Mouse (Mus musculus) forebrain, embryonic 15.5 days (tissue): Measurements from ENCODE around the gene Kantr. TPM values are rescaled to one million over a fixed set of nuclear protein-coding genes. Genes with fewer than 3 reads are reported as not detected.

ENCODE experiments used
- ATAC-seq: fragments of 200-750 bp; cut with Nextera tagmentation; replicated peaks from 2 replicates; pipeline ENCODE4 v1.8.0; 2017; ENCODE audit warnings: mild to moderate bottlenecking, moderate TSS enrichment, moderate library complexity
- H3K27ac ChIP-seq: fragments of 300-500 bp; sonication (generic); replicated peaks from 2 replicates; pipeline ENCODE4 v1.5.1; 2015; ENCODE audit warnings: mild to moderate bottlenecking, inconsistent platforms
- H3K27me3 ChIP-seq: fragments of 300-500 bp; sonication (generic); 2 replicates; pipeline ENCODE4 v1.6.1; 2015; ENCODE audit warnings: inconsistent platforms
- H3K36me3 ChIP-seq: fragments of 300-500 bp; sonication (generic); 2 replicates; pipeline ENCODE4 v1.6.1; 2015; ENCODE audit warnings: mild to moderate bottlenecking, inconsistent platforms
- H3K4me1 ChIP-seq: fragments of 300-500 bp; sonication (generic); 2 replicates; pipeline ENCODE4 v1.6.1; 2015; ENCODE audit warnings: inconsistent platforms
- H3K4me2 ChIP-seq: fragments of 300-500 bp; sonication (generic); replicated peaks from 2 replicates; pipeline ENCODE4 v1.6.1; 2015; ENCODE audit warnings: mild to moderate bottlenecking, inconsistent platforms
- H3K4me3 ChIP-seq: fragments of 300-500 bp; sonication (generic); 2 replicates; pipeline ENCODE4 v1.5.1; 2015; ENCODE audit warnings: mild to moderate bottlenecking, inconsistent platforms
- H3K9ac ChIP-seq: fragments of 300-500 bp; sonication (generic); replicated peaks from 2 replicates; pipeline ENCODE4 v1.6.1; 2015; ENCODE audit warnings: mild to moderate bottlenecking, inconsistent platforms
- H3K9me3 ChIP-seq: fragments of 300-500 bp; sonication (generic); 2 replicates; pipeline ENCODE4 v1.6.1; 2016; ENCODE audit warnings: inconsistent platforms
- WGBS: fragments of 180-500 bp; shearing (Covaris S2); methylation state at CpG from one replicate; pipeline ENCODE4 v1.1.7; 2015; ENCODE audit warnings: mixed read lengths; 5-methylcytosine and 5-hydroxymethylcytosine counted together
- polyA plus RNA-seq: library from polyadenylated mRNA; unstranded; fragments of >200 nt; fragmentation: Nextera tagmentation; extraction: Ambion mirVana; gene quantifications from 2 replicates; pipeline ENCODE4 v1.2.1, GENCODE M21; 2015

Kantr gene
- 25.7 and 27.9 TPM in 2 replicates for polyA plus RNA-seq

- ATAC-seq, result peak; percentile 100
- Histone ChIP-seq H3K27ac (peak within 1 kb of the TSS; percentile 70), H3K36me3 (no peaks in the 10 kb centered on the region), H3K9ac (peak within 1 kb of the TSS; percentile 64), H3K9me3 (no peaks in the 10 kb centered on the region), H3K4me1 (peaks cover 10% of the 10 kb centered on the region), H3K27me3 (peaks cover 7% of the 10 kb centered on the region; the same call in 1 of the 2 replicates), H3K4me2 (peak within 1 kb of the TSS; percentile 53), H3K4me3 (peak within 1 kb of the TSS; percentile 61)
- 15% methylated on average over 29 of the region's 29 CpGs for WGBS
Observed at GRCm38 (mm10) chrX:152326996-152327688, at the start of gene Kantr. Kantr (minus strand) TSS chrX:152327495.

GRCm38 (mm10) chrX:152368397-152369273 lies 41.3 kb upstream of the Kantr start, which contains the start of gene Gpr173:
Gpr173 (minus strand) TSS chrX:152368704.
- peak; percentile 97 for ATAC-seq
- Histone ChIP-seq H3K36me3 (no peaks in the 10 kb centered on the region), H3K9ac (peak within 1 kb of the TSS; percentile 72), H3K4me3 (peak within 1 kb of the TSS; percentile 63), H3K4me1 (peaks cover 27% of the 10 kb centered on the region), H3K4me2 (peak within 1 kb of the TSS; percentile 52), H3K27me3 (peaks cover 3% of the 10 kb centered on the region; the same call in 1 of the 2 replicates), H3K27ac (peak within 1 kb of the TSS; percentile 86), H3K9me3 (no peaks in the 10 kb centered on the region)
- WGBS, result 15% methylated on average over 22 of the region's 24 CpGs

GRCm38 (mm10) chrX:152368054-152368396 lies 40.7 kb upstream of the Kantr start:
- WGBS, result 23% methylated on average over 4 of the region's 4 CpGs
- H3K27ac ChIP-seq, result peak overlapping the region; percentile 86
- ATAC-seq, result peak; percentile 47
- H3K4me1 ChIP-seq, result peaks cover 27% of the 10 kb centered on the region
- peaks cover 3% of the 10 kb centered on the region; the same call in 1 of the 2 replicates for H3K27me3 ChIP-seq
- peak overlapping the region; percentile 72 for H3K9ac ChIP-seq
- H3K9me3 ChIP-seq, result no peaks in the 10 kb centered on the region
- peak overlapping the region; percentile 52 for H3K4me2 ChIP-seq
- H3K36me3 ChIP-seq, result no peaks in the 10 kb centered on the region
- peak overlapping the region; percentile 63 for H3K4me3 ChIP-seq

GRCm38 (mm10) chrX:152366418-152366817 lies 39.1 kb upstream of the Kantr start:
- Histone ChIP-seq H3K36me3 (no peaks in the 10 kb centered on the region), H3K4me2 (peak overlapping the region; percentile 52), H3K27ac (no peak overlapping the region), H3K9me3 (no peaks in the 10 kb centered on the region), H3K4me1 (peaks cover 27% of the 10 kb centered on the region), H3K27me3 (peaks cover 3% of the 10 kb centered on the region; the same call in 1 of the 2 replicates), H3K9ac (no peak overlapping the region), H3K4me3 (peak overlapping the region; percentile 10; the same call in 1 of the 2 replicates)
- no peak for ATAC-seq
- 71% methylated on average over 2 of the region's 2 CpGs for WGBS

GRCm38 (mm10) chrX:152352553-152353153 lies 25.4 kb upstream of the Kantr start:
- H3K9me3 ChIP-seq, result no peaks in the 10 kb centered on the region
- H3K9ac ChIP-seq, result no peak overlapping the region
- 28% methylated on average over 5 of the region's 5 CpGs for WGBS
- H3K4me2 ChIP-seq, result no peak overlapping the region
- ATAC-seq, result peak; percentile 81
- H3K27ac ChIP-seq, result no peak overlapping the region
- 0 out of 2 replicates have a peak, but pooled peaks cover 4% of the 10 kb centered on the region for H3K27me3 ChIP-seq
- H3K36me3 ChIP-seq, result no peaks in the 10 kb centered on the region
- H3K4me1 ChIP-seq, result no peaks in the 10 kb centered on the region
- no peak overlapping the region for H3K4me3 ChIP-seq

GRCm38 (mm10) chrX:152347041-152347440 lies 19.7 kb upstream of the Kantr start:
- Histone ChIP-seq H3K9me3 (no peaks in the 10 kb centered on the region), H3K4me1 (0 out of 2 replicates have a peak, but pooled peaks cover 2% of the 10 kb centered on the region), H3K27me3 (0 out of 2 replicates have a peak, but pooled peaks cover 9% of the 10 kb centered on the region), H3K4me3 (no peak overlapping the region), H3K9ac (no peak overlapping the region), H3K27ac (no peak overlapping the region), H3K36me3 (no peaks in the 10 kb centered on the region), H3K4me2 (no peak overlapping the region)
- WGBS, result 87% methylated on average over 14 of the region's 14 CpGs
- ATAC-seq, result no peak

GRCm38 (mm10) chrX:152346587-152346986 lies 19.3 kb upstream of the Kantr start:
- Histone ChIP-seq H3K4me3 (no peak overlapping the region), H3K9ac (no peak overlapping the region), H3K4me1 (0 out of 2 replicates have a peak, but pooled peaks cover 2% of the 10 kb centered on the region), H3K36me3 (no peaks in the 10 kb centered on the region), H3K4me2 (no peak overlapping the region), H3K9me3 (no peaks in the 10 kb centered on the region), H3K27ac (no peak overlapping the region), H3K27me3 (0 out of 2 replicates have a peak, but pooled peaks cover 9% of the 10 kb centered on the region)
- ATAC-seq, result no peak
- WGBS, result 93% methylated on average over 15 of the region's 15 CpGs

- 0 out of 2 replicates have a peak, but pooled peaks cover 5% of the 10 kb centered on the region for H3K27me3 ChIP-seq
- 39% methylated on average over 6 of the region's 6 CpGs for WGBS
- no peaks in the 10 kb centered on the region for H3K9me3 ChIP-seq
- peaks cover 9% of the 10 kb centered on the region; the same call in 1 of the 2 replicates for H3K36me3 ChIP-seq
- 0 out of 2 replicates have a peak overlapping the region, but pooled peaks have one; percentile 43 for H3K9ac ChIP-seq
- H3K4me2 ChIP-seq, result peak overlapping the region; percentile 42
- ATAC-seq, result no peak
- peaks cover 14% of the 10 kb centered on the region for H3K4me1 ChIP-seq
- peak overlapping the region; percentile 36 for H3K4me3 ChIP-seq
- peak overlapping the region; percentile 92 for H3K27ac ChIP-seq
Observed at GRCm38 (mm10) chrX:152342903-152343302, 15.6 kb upstream of the Kantr start.

- WGBS, result 22% methylated on average over 27 of the region's 27 CpGs
- Histone ChIP-seq H3K4me3 (peak within 1 kb of the TSS; percentile 67), H3K9ac (peak within 1 kb of the TSS; percentile 69), H3K4me2 (peak within 1 kb of the TSS; percentile 55), H3K27ac (peak within 1 kb of the TSS; percentile 92), H3K27me3 (0 out of 2 replicates have a peak, but pooled peaks cover 5% of the 10 kb centered on the region), H3K9me3 (no peaks in the 10 kb centered on the region), H3K4me1 (peaks cover 19% of the 10 kb centered on the region), H3K36me3 (peaks cover 9% of the 10 kb centered on the region; the same call in 1 of the 2 replicates)
- peak; percentile 98 for ATAC-seq
Observed at GRCm38 (mm10) chrX:152342358-152342901, 15.1 kb upstream of the Kantr start, which contains the start of gene Tspyl2. Tspyl2 (minus strand) TSS chrX:152342425.

- WGBS, result 28% methylated on average over 11 of the region's 11 CpGs
- H3K27me3 ChIP-seq, result 0 out of 2 replicates have a peak, but pooled peaks cover 5% of the 10 kb centered on the region
- peaks cover 9% of the 10 kb centered on the region; the same call in 1 of the 2 replicates for H3K36me3 ChIP-seq
- ATAC-seq, result no peak
- H3K4me3 ChIP-seq, result peak overlapping the region; percentile 67
- H3K9ac ChIP-seq, result peak overlapping the region; percentile 69
- H3K4me1 ChIP-seq, result peaks cover 25% of the 10 kb centered on the region
- no peaks in the 10 kb centered on the region for H3K9me3 ChIP-seq
- H3K4me2 ChIP-seq, result peak overlapping the region; percentile 55
- H3K27ac ChIP-seq, result peak overlapping the region; percentile 86
Observed at GRCm38 (mm10) chrX:152341496-152341895, 14.2 kb upstream of the Kantr start.
